Mouse (Mus musculus) bone marrow macrophage, adult 2 months (primary cell): ENCODE measurements around the gene Etl4. TPM values are rescaled to one million over a fixed set of nuclear protein-coding genes. Genes with fewer than 3 reads are reported as not detected.
"Not testable (repeated sequence)": the region's sequence is repeated elsewhere in the genome, so short reads cannot be mapped to it uniquely, and the experiment has no call there.

Experiments used
- H3K27ac ChIP-seq: 2 replicates; pipeline ENCODE4 v1.5.1; 2012; ENCODE audit warnings: low read depth, low read length; ENCODE audit not compliant: insufficient read depth
- H3K4me1 ChIP-seq: 2 replicates; pipeline ENCODE4 v1.6.1; 2012; ENCODE audit warnings: low read length; ENCODE audit not compliant: control insufficient read depth, insufficient read depth
- H3K4me3 ChIP-seq: 2 replicates; pipeline ENCODE4 v1.5.1; 2012; ENCODE audit warnings: mild to moderate bottlenecking, low read length, moderate library complexity; ENCODE audit not compliant: insufficient read depth
- CTCF ChIP-seq: IDR thresholded peaks from 2 replicates; pipeline ENCODE4 v1.5.1; 2012; ENCODE audit warnings: low read depth, mild to moderate bottlenecking, low read length, moderate library complexity
- POLR2A ChIP-seq: IDR thresholded peaks from 2 replicates; pipeline ENCODE4 v1.6.1; 2012; ENCODE audit warnings: mild to moderate bottlenecking, low read depth, low read length, borderline replicate concordance
- polyA plus RNA-seq: library from polyadenylated mRNA; stranded (reverse); fragments of >200 nt; gene quantifications from 2 replicates; pipeline ENCODE4 v1.2.4, GENCODE M21; 2012; ENCODE audit not compliant: missing spikeins, insufficient read depth, insufficient read length

Gene Etl4
- polyA plus RNA-seq, 1 experiment, result 7.3 TPM

GRCm38 (mm10) chr2:20294596-20294995 lies 385.0 kb downstream of the Etl4 start:
- H3K4me1 ChIP-seq, result no peaks in the 10 kb centered on the region
- TF ChIP-seq POLR2A, result no peak
- no peak for TF ChIP-seq CTCF
- no peak overlapping the region for H3K4me3 ChIP-seq
- no peak overlapping the region for H3K27ac ChIP-seq

GRCm38 (mm10) chr2:20302517-20302916 lies 392.9 kb downstream of the Etl4 start:
- Histone ChIP-seq H3K27ac (no peak overlapping the region), H3K4me3 (no peak overlapping the region), H3K4me1 (no peaks in the 10 kb centered on the region)
- no peak for TF ChIP-seq CTCF

- no peak for TF ChIP-seq POLR2A
- no peak for TF ChIP-seq CTCF
- H3K4me3 ChIP-seq, result no peak overlapping the region
- no peaks in the 10 kb centered on the region for H3K4me1 ChIP-seq
- H3K27ac ChIP-seq, result no peak overlapping the region
These were observed 415.4 kb downstream of the Etl4 start for GRCm38 (mm10) chr2:20324954-20325353.

- Histone ChIP-seq H3K4me1 (no peaks in the 10 kb centered on the region), H3K27ac (no peak overlapping the region), H3K4me3 (no peak overlapping the region)
- TF ChIP-seq CTCF (no peak), POLR2A (no peak)
These were observed 426.6 kb downstream of the Etl4 start for GRCm38 (mm10) chr2:20336176-20336575.

- TF ChIP-seq POLR2A (no peak), CTCF (no peak)
- Histone ChIP-seq H3K4me1 (no peaks in the 10 kb centered on the region), H3K27ac (no peak overlapping the region), H3K4me3 (no peak overlapping the region)
These were observed 429.6 kb downstream of the Etl4 start for GRCm38 (mm10) chr2:20339016-20339734.

GRCm38 (mm10) chr2:20339919-20340318 lies 430.3 kb downstream of the Etl4 start:
- Histone ChIP-seq H3K27ac (no peak overlapping the region), H3K4me3 (no peak overlapping the region), H3K4me1 (no peaks in the 10 kb centered on the region)
- TF ChIP-seq POLR2A (no peak), CTCF (no peak)

GRCm38 (mm10) chr2:20346873-20347272 lies 437.3 kb downstream of the Etl4 start:
- TF ChIP-seq POLR2A (no peak), CTCF (no peak)
- Histone ChIP-seq H3K4me3 (no peak overlapping the region), H3K27ac (no peak overlapping the region), H3K4me1 (no peaks in the 10 kb centered on the region)

- Histone ChIP-seq H3K4me1 (no peaks in the 10 kb centered on the region), H3K4me3 (no peak overlapping the region), H3K27ac (no peak overlapping the region)
- TF ChIP-seq CTCF (no peak), POLR2A (no peak)
These were observed 439.7 kb downstream of the Etl4 start for GRCm38 (mm10) chr2:20349268-20349667.

- no peaks in the 10 kb centered on the region for H3K4me1 ChIP-seq
- no peak overlapping the region for H3K27ac ChIP-seq
- H3K4me3 ChIP-seq, result no peak overlapping the region
- TF ChIP-seq CTCF (no peak), POLR2A (no peak)
These were observed 443.2 kb downstream of the Etl4 start for GRCm38 (mm10) chr2:20352796-20353195.

- no peaks in the 10 kb centered on the region for H3K4me1 ChIP-seq
- H3K4me3 ChIP-seq, result no peak overlapping the region
- no peak overlapping the region for H3K27ac ChIP-seq
- TF ChIP-seq CTCF (no peak), POLR2A (no peak)
These were observed 467.4 kb downstream of the Etl4 start for GRCm38 (mm10) chr2:20377026-20377425.

- H3K4me3 ChIP-seq, H3K27ac ChIP-seq, H3K4me1 ChIP-seq: not testable (repeated sequence)
These were observed 471.3 kb downstream of the Etl4 start for GRCm38 (mm10) chr2:20380874-20381273.
